Mouse (Mus musculus): ENCODE results near the gene Ascl5.

Ascl5 gene

GRCm38 (mm10) chr1:136050312-136051012 lies at the start of gene Ascl5:
Gene Ascl5 (plus strand): TSS chr1:136050804.
- DNase-seq, result no peak

GRCm38 (mm10) chr1:136001438-136001837 lies 49.2 kb upstream of the Ascl5 start:
- DNase-seq, result no peak

GRCm38 (mm10) chr1:136006292-136006748 lies 44.3 kb upstream of the Ascl5 start, which contains the start of gene Igfn1:
Gene Igfn1 (minus strand): TSS chr1:136006342.
- DNase-seq, result no peak

- DNase-seq, result peak; percentile 46
These were observed 43.1 kb upstream of the Ascl5 start, which contains the start of gene Tmem9 for GRCm38 (mm10) chr1:136007211-136008158. Gene Tmem9 (plus strand): TSS chr1:136008150.

- DNase-seq, result no peak
These were observed 42.5 kb upstream of the Ascl5 start for GRCm38 (mm10) chr1:136008159-136008533.

- no peak for DNase-seq
These were observed 40.4 kb upstream of the Ascl5 start for GRCm38 (mm10) chr1:136010247-136010646.

GRCm38 (mm10) chr1:136013513-136013912 lies 37.1 kb upstream of the Ascl5 start:
- DNase-seq, result no peak

- no peak for DNase-seq
These were observed 35.7 kb upstream of the Ascl5 start for GRCm38 (mm10) chr1:136014796-136015502.

- no peak for DNase-seq
These were observed 33.3 kb upstream of the Ascl5 start for GRCm38 (mm10) chr1:136017307-136017706.

GRCm38 (mm10) chr1:136017907-136018313 lies 32.7 kb upstream of the Ascl5 start:
- DNase-seq, result peak; percentile 92

- no peak for DNase-seq
These were observed 32.0 kb upstream of the Ascl5 start for GRCm38 (mm10) chr1:136018390-136019189.

GRCm38 (mm10) chr1:136030201-136030600 lies 20.4 kb upstream of the Ascl5 start:
- no peak for DNase-seq

- DNase-seq, result no peak
These were observed 18.9 kb upstream of the Ascl5 start for GRCm38 (mm10) chr1:136031697-136032096.

GRCm38 (mm10) chr1:136032961-136033360 lies 17.6 kb upstream of the Ascl5 start:
- DNase-seq, result no peak

- no peak for DNase-seq
These were observed 11.7 kb upstream of the Ascl5 start for GRCm38 (mm10) chr1:136038746-136039538.

- DNase-seq, result no peak
These were observed 10.2 kb upstream of the Ascl5 start for GRCm38 (mm10) chr1:136040452-136040851.

GRCm38 (mm10) chr1:136040874-136041273 lies 9.7 kb upstream of the Ascl5 start:
- no peak for DNase-seq

- DNase-seq, result peak; percentile 79
These were observed 4.8 kb upstream of the Ascl5 start for GRCm38 (mm10) chr1:136045774-136046173.

- DNase-seq, result no peak
These were observed 3.2 kb upstream of the Ascl5 start for GRCm38 (mm10) chr1:136047432-136047831.

GRCm38 (mm10) chr1:136047894-136048293 lies 2.7 kb upstream of the Ascl5 start:
- DNase-seq, result no peak

- peak; percentile 60 for DNase-seq
These were observed 360 bp downstream of the Ascl5 start for GRCm38 (mm10) chr1:136051013-136051315.

All from right cerebral cortex, postnatal 14 days (tissue).